Mouse (Mus musculus): ENCODE results near the gene Olfr1497. TPM values are rescaled to one million over a fixed set of nuclear protein-coding genes. Genes with fewer than 3 reads are reported as not detected.

Gene Olfr1497
- polyA plus RNA-seq, 1 experiment: not detected

DNA sequence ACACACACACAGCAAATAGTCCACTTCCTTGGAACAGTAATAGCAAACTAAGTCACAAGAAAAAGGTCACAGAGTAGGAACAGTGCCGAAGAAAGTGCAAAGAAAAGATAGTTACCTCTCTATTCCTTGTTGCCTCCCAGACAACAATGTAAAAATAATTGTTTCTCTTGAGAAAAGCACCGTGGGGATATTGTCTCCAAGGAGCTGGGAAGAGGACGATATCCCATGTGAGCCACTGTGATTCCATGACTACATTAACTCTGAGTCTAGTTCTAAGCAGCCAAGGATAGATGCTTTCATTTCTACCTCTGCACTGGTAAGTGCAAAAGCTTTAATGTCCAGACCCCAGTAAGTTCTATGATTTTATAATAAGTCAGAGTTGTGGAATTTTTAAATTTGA is 33.7 kb downstream of the Olfr1497 start, which contains the start of gene Olfr1495:
Gene Olfr1495, plus strand, starts transcription at position 301 of the 400 bp plus-strand sequence.
- no peak for TF ChIP-seq CTCF (IDR thresholded peaks at IDR 0.05; ENCODE audit: borderline replicate concordance, insufficient read depth, low read length)
- TF ChIP-seq POLR2A (IDR thresholded peaks at IDR 0.05; ENCODE audit: low read depth, low read length): no peak
- no peaks in the 10 kb centered on the region for H3K4me1 ChIP-seq (ENCODE audit: control insufficient read depth, insufficient read depth, low read length)
- no peak within 1 kb of the TSS for H3K27ac ChIP-seq (ENCODE audit: insufficient read depth, low read length)

DNA sequence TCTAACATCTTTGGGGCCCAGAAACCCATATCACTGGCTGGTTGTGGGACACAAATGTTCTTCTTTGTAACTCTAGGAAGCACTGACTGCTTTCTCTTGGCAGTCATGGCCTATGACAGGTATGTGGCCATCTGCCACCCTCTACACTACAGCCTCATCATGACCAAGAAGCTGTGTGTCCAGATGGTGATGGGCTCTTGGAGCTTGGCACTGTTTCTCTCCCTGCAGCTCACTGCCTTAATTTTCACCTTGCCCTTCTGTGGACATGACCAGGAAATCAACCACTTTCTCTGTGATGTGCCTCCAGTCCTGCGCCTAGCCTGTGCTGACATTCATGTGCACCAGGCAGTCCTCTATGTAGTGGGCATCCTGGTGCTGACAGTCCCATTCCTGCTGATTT is 48.6 kb downstream of the Olfr1497 start:
- Histone ChIP-seq H3K4me3 (ENCODE audit: insufficient read depth, low read length) (no peak overlapping the region), H3K27ac (ENCODE audit: insufficient read depth, low read length) (no peak overlapping the region), H3K4me1 (ENCODE audit: control insufficient read depth, insufficient read depth, low read length) (no peaks in the 10 kb centered on the region)
- no peak for TF ChIP-seq CTCF (IDR thresholded peaks at IDR 0.05; ENCODE audit: borderline replicate concordance, insufficient read depth, low read length)
- TF ChIP-seq POLR2A (IDR thresholded peaks at IDR 0.05; ENCODE audit: low read depth, low read length): no peak

More for the DNA sequence above, 33.7 kb downstream of the Olfr1497 start, which contains the start of gene Olfr1495:
- no peak within 1 kb of the TSS for H3K4me3 ChIP-seq (ENCODE audit: insufficient read depth, low read length)

Other genes with a start within 250 kb of the Olfr1497 start
- not detected in 2 replicates for gene Olfr1484, start 214.7 kb downstream of the Olfr1497 start, polyA plus RNA-seq (2011; ENCODE audit: insufficient read length, low read depth, missing spikeins)
- not detected in 2 replicates for gene Olfr1487, start 180.8 kb downstream of the Olfr1497 start, polyA plus RNA-seq (2011; ENCODE audit: insufficient read length, low read depth, missing spikeins)
- not detected in 2 replicates for gene Olfr1489, start 166.6 kb downstream of the Olfr1497 start, polyA plus RNA-seq (2011; ENCODE audit: insufficient read length, low read depth, missing spikeins)
- gene Olfr1490, start 147.1 kb downstream of the Olfr1497 start, polyA plus RNA-seq (2011; ENCODE audit: insufficient read length, low read depth, missing spikeins): not detected in 2 replicates
- gene Olfr1491, start 100.9 kb downstream of the Olfr1497 start, polyA plus RNA-seq (2011; ENCODE audit: insufficient read length, low read depth, missing spikeins): not detected in 2 replicates
- gene Olfr1493-ps1, start 74.9 kb downstream of the Olfr1497 start, polyA plus RNA-seq (2011; ENCODE audit: insufficient read length, low read depth, missing spikeins): not detected in 2 replicates
- not detected in 2 replicates for gene Olfr1494, start 58.5 kb downstream of the Olfr1497 start, polyA plus RNA-seq (2011; ENCODE audit: insufficient read length, low read depth, missing spikeins)
- gene Olfr1495, start 33.6 kb downstream of the Olfr1497 start, polyA plus RNA-seq (2011; ENCODE audit: insufficient read length, low read depth, missing spikeins): not detected in 2 replicates
- gene Olfr1496, start 20.3 kb downstream of the Olfr1497 start, polyA plus RNA-seq (2011; ENCODE audit: insufficient read length, low read depth, missing spikeins): not detected in 2 replicates
- gene Olfr1499, start 21.2 kb upstream of the Olfr1497 start, polyA plus RNA-seq (2011; ENCODE audit: insufficient read length, low read depth, missing spikeins): not detected in 2 replicates
- gene Olfr1500, start 32.3 kb upstream of the Olfr1497 start, polyA plus RNA-seq (2011; ENCODE audit: insufficient read length, low read depth, missing spikeins): not detected in 2 replicates
- gene Olfr1501, start 52.5 kb upstream of the Olfr1497 start, polyA plus RNA-seq (2011; ENCODE audit: insufficient read length, low read depth, missing spikeins): not detected in 2 replicates
- not detected in 2 replicates for gene Olfr1502, start 63.6 kb upstream of the Olfr1497 start, polyA plus RNA-seq (2011; ENCODE audit: insufficient read length, low read depth, missing spikeins)
- gene Olfr1504, start 99.7 kb upstream of the Olfr1497 start, polyA plus RNA-seq (2011; ENCODE audit: insufficient read length, low read depth, missing spikeins): not detected in 2 replicates
- not detected in 2 replicates for gene Olfr1505, start 115.3 kb upstream of the Olfr1497 start, polyA plus RNA-seq (2011; ENCODE audit: insufficient read length, low read depth, missing spikeins)